Mouse (Mus musculus) ES-Bruce4 (cell line): ENCODE measurements around the gene Tctex1d1. TPM values are rescaled to one million over a fixed set of nuclear protein-coding genes. Genes with fewer than 3 reads are reported as not detected.
A peak's percentile ranks its signal among the peaks of the same experiment; 100 is the strongest.

Experiments
- H3K27ac ChIP-seq: 2 replicates; pipeline ENCODE4 v1.5.1; 2012; ENCODE audit warnings: low read length, inconsistent platforms; ENCODE audit not compliant: insufficient read depth
- H3K27me3 ChIP-seq: 2 replicates; pipeline ENCODE4 v1.6.1; 2012; ENCODE audit warnings: mild to moderate bottlenecking, low read length, inconsistent platforms; ENCODE audit not compliant: control insufficient read depth, poor library complexity, insufficient read depth, severe bottlenecking
- H3K36me3 ChIP-seq: 2 replicates; pipeline ENCODE4 v1.6.1; 2012; ENCODE audit warnings: inconsistent platforms, mild to moderate bottlenecking, low read length, moderate library complexity; ENCODE audit not compliant: control insufficient read depth, poor library complexity, insufficient read depth, severe bottlenecking
- H3K4me1 ChIP-seq: one replicate; pipeline ENCODE4 v1.8.1; 2011; ENCODE audit warnings: low read length; ENCODE audit not compliant: control insufficient read depth, insufficient read depth
- H3K4me3 ChIP-seq: 2 replicates; pipeline ENCODE4 v1.5.1; 2011; ENCODE audit warnings: low read depth, mild to moderate bottlenecking, low read length
- H3K9ac ChIP-seq: 2 replicates; pipeline ENCODE4 v1.6.1; 2012; ENCODE audit warnings: low read depth, mild to moderate bottlenecking, inconsistent platforms; ENCODE audit not compliant: poor library complexity, severe bottlenecking
- H3K9me3 ChIP-seq: replicated peaks from 2 replicates; pipeline ENCODE4 v1.6.1; 2012; ENCODE audit warnings: mild to moderate bottlenecking, low read length, inconsistent platforms; ENCODE audit not compliant: control insufficient read depth, poor library complexity, insufficient read depth, severe bottlenecking
- CTCF ChIP-seq: IDR thresholded peaks from one replicate; pipeline ENCODE4 v1.8.1; 2011; ENCODE audit warnings: low read depth, low read length
- EP300 ChIP-seq: IDR thresholded peaks from 2 replicates; pipeline ENCODE4 v1.6.1; 2011; ENCODE audit warnings: low read depth, low read length; ENCODE audit not compliant: insufficient read depth
- POLR2A ChIP-seq: IDR thresholded peaks from one replicate; pipeline ENCODE4 v1.8.1; 2011; ENCODE audit warnings: low read length; ENCODE audit not compliant: insufficient read depth
- polyA plus RNA-seq: library from polyadenylated mRNA; stranded (reverse); fragments of >200 nt; gene quantifications from 2 replicates; pipeline ENCODE4 v1.2.4, GENCODE M21; 2011; ENCODE audit warnings: low read depth; ENCODE audit not compliant: missing spikeins, insufficient read depth, insufficient read length

Gene Tctex1d1
- polyA plus RNA-seq, 1 experiment: not detected

- Histone ChIP-seq H3K4me1 (no peaks in the 10 kb centered on the region), H3K27me3 (peaks cover 3% of the 10 kb centered on the region), H3K9ac (no peak overlapping the region), H3K9me3 (no peaks in the 10 kb centered on the region), H3K36me3 (no peaks in the 10 kb centered on the region), H3K4me3 (no peak overlapping the region), H3K27ac (no peak overlapping the region)
- TF ChIP-seq EP300: no peak
- TF ChIP-seq CTCF: no peak
- no peak for TF ChIP-seq POLR2A
Measured at GRCm38 (mm10) chr4:102981709-102982108, 3.3 kb downstream of the Tctex1d1 start.

- TF ChIP-seq EP300: no peak
- no peak for TF ChIP-seq CTCF
- TF ChIP-seq POLR2A: no peak
- Histone ChIP-seq H3K4me3 (no peak overlapping the region), H3K4me1 (no peaks in the 10 kb centered on the region), H3K9ac (no peak overlapping the region), H3K27me3 (no peaks in the 10 kb centered on the region), H3K9me3 (no peaks in the 10 kb centered on the region), H3K36me3 (no peaks in the 10 kb centered on the region), H3K27ac (no peak overlapping the region)
Measured at GRCm38 (mm10) chr4:102986173-102986572, 7.8 kb downstream of the Tctex1d1 start.

DNA sequence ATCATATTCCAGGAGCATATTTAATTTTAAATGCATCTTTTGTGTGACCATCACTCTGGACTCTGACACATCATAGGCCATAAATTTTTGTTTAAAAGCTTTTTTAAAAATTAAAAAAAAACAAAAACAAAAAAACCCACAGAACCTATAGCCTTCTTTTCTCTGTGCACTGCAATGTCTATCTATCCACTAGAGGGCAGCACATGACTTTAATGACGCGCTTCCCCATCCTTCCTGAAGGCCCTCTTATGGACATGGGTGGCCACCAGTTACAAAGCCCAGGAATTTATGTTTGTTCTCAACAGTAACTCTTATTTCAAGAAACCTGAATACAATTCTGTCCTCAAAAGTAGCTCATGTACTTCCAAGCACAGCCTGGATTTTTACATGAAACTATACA, 8.5 kb downstream of the Tctex1d1 start:
- no peak for TF ChIP-seq EP300
- peak; percentile 43 for TF ChIP-seq CTCF
- Histone ChIP-seq H3K27me3 (no peaks in the 10 kb centered on the region), H3K4me3 (no peak overlapping the region), H3K9me3 (no peaks in the 10 kb centered on the region), H3K9ac (no peak overlapping the region), H3K27ac (no peak overlapping the region), H3K36me3 (no peaks in the 10 kb centered on the region), H3K4me1 (no peaks in the 10 kb centered on the region)

DNA sequence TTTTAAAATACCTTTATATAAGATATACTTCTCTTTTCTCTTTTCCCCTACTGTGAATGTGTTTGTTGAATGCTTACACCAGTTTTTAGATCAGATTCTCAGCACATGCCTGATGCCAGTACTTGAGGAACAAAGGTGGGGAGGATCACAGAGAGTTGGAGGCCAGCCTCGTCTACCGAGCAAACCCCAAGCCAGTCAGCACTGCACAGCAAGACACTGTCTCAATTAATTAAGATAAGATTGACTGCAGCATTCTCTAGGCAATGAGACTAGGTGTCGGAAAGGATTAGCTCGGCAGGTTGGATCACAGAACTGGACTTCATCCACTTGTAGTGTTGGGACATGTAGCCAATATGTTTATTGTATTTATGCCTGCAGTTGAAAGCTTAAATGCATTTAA, 8.9 kb downstream of the Tctex1d1 start:
- H3K4me3 ChIP-seq: no peak overlapping the region
- H3K36me3 ChIP-seq: no peaks in the 10 kb centered on the region
- TF ChIP-seq EP300 (no peak), CTCF (no peak), POLR2A (no peak)
- H3K9ac ChIP-seq: no peak overlapping the region
- H3K4me1 ChIP-seq: no peaks in the 10 kb centered on the region
- no peaks in the 10 kb centered on the region for H3K27me3 ChIP-seq
- H3K27ac ChIP-seq: no peak overlapping the region
- H3K9me3 ChIP-seq: no peaks in the 10 kb centered on the region

GRCm38 (mm10) chr4:102987756-102988155, 9.3 kb downstream of the Tctex1d1 start:
- H3K9me3 ChIP-seq: no peaks in the 10 kb centered on the region
- no peak overlapping the region for H3K9ac ChIP-seq
- no peak overlapping the region for H3K27ac ChIP-seq
- TF ChIP-seq EP300: no peak
- TF ChIP-seq POLR2A: no peak
- no peak for TF ChIP-seq CTCF
- H3K27me3 ChIP-seq: no peaks in the 10 kb centered on the region
- no peak overlapping the region for H3K4me3 ChIP-seq
- H3K4me1 ChIP-seq: no peaks in the 10 kb centered on the region
- H3K36me3 ChIP-seq: no peaks in the 10 kb centered on the region

GRCm38 (mm10) chr4:102988526-102988925, 10.1 kb downstream of the Tctex1d1 start:
- Histone ChIP-seq H3K27me3 (no peaks in the 10 kb centered on the region), H3K36me3 (no peaks in the 10 kb centered on the region), H3K27ac (no peak overlapping the region), H3K4me1 (no peaks in the 10 kb centered on the region), H3K9me3 (no peaks in the 10 kb centered on the region), H3K4me3 (no peak overlapping the region), H3K9ac (no peak overlapping the region)
- TF ChIP-seq CTCF (no peak), EP300 (no peak), POLR2A (no peak)

DNA sequence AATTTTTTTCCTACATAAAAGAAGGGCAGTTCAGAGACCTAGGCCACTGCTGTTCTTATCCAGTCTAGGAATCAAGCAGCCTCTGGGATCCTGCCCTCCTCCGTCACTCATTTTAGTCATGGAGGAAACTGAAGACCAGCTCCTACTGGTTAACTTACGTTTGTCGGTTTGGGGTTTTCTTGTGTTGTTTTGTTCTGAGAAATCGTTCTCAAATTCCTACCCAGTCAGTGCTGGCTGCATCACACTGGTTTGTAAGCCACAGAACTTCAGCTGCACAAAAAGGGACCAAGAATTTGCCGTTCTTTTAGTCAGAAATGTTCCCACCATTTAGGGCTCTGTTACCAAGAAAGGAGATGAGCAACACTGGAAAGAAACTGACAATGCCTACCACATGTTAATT, 11.0 kb downstream of the Tctex1d1 start:
- H3K4me1 ChIP-seq: no peaks in the 10 kb centered on the region
- H3K27me3 ChIP-seq: no peaks in the 10 kb centered on the region
- H3K9ac ChIP-seq: no peak overlapping the region
- H3K9me3 ChIP-seq: no peaks in the 10 kb centered on the region
- TF ChIP-seq EP300: no peak
- no peak for TF ChIP-seq POLR2A
- TF ChIP-seq CTCF: no peak
- H3K36me3 ChIP-seq: no peaks in the 10 kb centered on the region
- H3K4me3 ChIP-seq: no peak overlapping the region
- H3K27ac ChIP-seq: no peak overlapping the region
